Mouse (Mus musculus) right cerebral cortex, postnatal 25 days (tissue): ENCODE measurements around the gene Tpo.

Experiments used
- DNase-seq: peaks from one replicate; pipeline ENCODE4 v3.0.0; 2022

The Tpo gene

GRCm38 (mm10) chr12:30132524-30132923 lies at the start of gene Tpo:
TSS of gene Tpo (minus strand) at chr12:30132624.
- no peak for DNase-seq

GRCm38 (mm10) chr12:30181721-30182120 lies 49.3 kb upstream of the Tpo start:
- DNase-seq, result no peak

GRCm38 (mm10) chr12:30179623-30180022 lies 47.2 kb upstream of the Tpo start:
- no peak for DNase-seq

GRCm38 (mm10) chr12:30177966-30178365 lies 45.5 kb upstream of the Tpo start:
- DNase-seq, result no peak

- no peak for DNase-seq
Measured at GRCm38 (mm10) chr12:30177529-30177928, 45.1 kb upstream of the Tpo start.

GRCm38 (mm10) chr12:30168491-30168890 lies 36.1 kb upstream of the Tpo start:
- no peak for DNase-seq

- DNase-seq, result no peak
Measured at GRCm38 (mm10) chr12:30164538-30164937, 32.1 kb upstream of the Tpo start.

GRCm38 (mm10) chr12:30164005-30164404 lies 31.6 kb upstream of the Tpo start:
- DNase-seq, result no peak

GRCm38 (mm10) chr12:30161731-30162406 lies 29.4 kb upstream of the Tpo start:
- no peak for DNase-seq

- no peak for DNase-seq
Measured at GRCm38 (mm10) chr12:30160475-30160874, 28.1 kb upstream of the Tpo start.

- DNase-seq, result no peak
Measured at GRCm38 (mm10) chr12:30159788-30160187, 27.4 kb upstream of the Tpo start.

GRCm38 (mm10) chr12:30154079-30154673 lies 21.8 kb upstream of the Tpo start:
- no peak for DNase-seq

GRCm38 (mm10) chr12:30142085-30142484 lies 9.7 kb upstream of the Tpo start:
- no peak for DNase-seq

- no peak for DNase-seq
Measured at GRCm38 (mm10) chr12:30129411-30129716, 3.1 kb downstream of the Tpo start.

GRCm38 (mm10) chr12:30128561-30129410 lies 3.6 kb downstream of the Tpo start:
- peak; percentile 72 for DNase-seq

GRCm38 (mm10) chr12:30122347-30122746 lies 10.1 kb downstream of the Tpo start:
- no peak for DNase-seq

GRCm38 (mm10) chr12:30112271-30112670 lies 20.2 kb downstream of the Tpo start:
- no peak for DNase-seq

- DNase-seq, result no peak
Measured at GRCm38 (mm10) chr12:30109646-30110605, 22.5 kb downstream of the Tpo start.

GRCm38 (mm10) chr12:30102891-30103565 lies 29.4 kb downstream of the Tpo start:
- DNase-seq, result no peak

- no peak for DNase-seq
Measured at GRCm38 (mm10) chr12:30092081-30092480, 40.3 kb downstream of the Tpo start.

GRCm38 (mm10) chr12:30083971-30084370 lies 48.5 kb downstream of the Tpo start:
- no peak for DNase-seq

- DNase-seq, result no peak
Measured at GRCm38 (mm10) chr12:30077056-30077455, 55.4 kb downstream of the Tpo start.
